Mouse (Mus musculus) layer of hippocampus, postnatal 25 days (tissue): ENCODE data around the gene Wdfy3. TPM values are rescaled to one million over a fixed set of nuclear protein-coding genes. Genes with fewer than 3 reads are reported as not detected.
"Not testable (repeated sequence)": the region's sequence is repeated elsewhere in the genome, so short reads cannot be mapped to it uniquely, and the experiment has no call there.

Experiments used
- DNase-seq, 2 experiments: peaks; one replicate each; pipeline ENCODE4 v3.0.0; 2022; ENCODE audit warnings: mixed read lengths in 2 of 2, low spot score in 1 of 2; ENCODE audit errors: extremely low spot score in 1 of 2
- total RNA-seq, 2 experiments: library from RNA; stranded (reverse); gene quantifications; 2 replicates each; pipeline ENCODE4 v1.2.3; 2021

Gene Wdfy3
- total RNA-seq, 2 experiments from 2014 or later: 109 to 127 TPM

DNA sequence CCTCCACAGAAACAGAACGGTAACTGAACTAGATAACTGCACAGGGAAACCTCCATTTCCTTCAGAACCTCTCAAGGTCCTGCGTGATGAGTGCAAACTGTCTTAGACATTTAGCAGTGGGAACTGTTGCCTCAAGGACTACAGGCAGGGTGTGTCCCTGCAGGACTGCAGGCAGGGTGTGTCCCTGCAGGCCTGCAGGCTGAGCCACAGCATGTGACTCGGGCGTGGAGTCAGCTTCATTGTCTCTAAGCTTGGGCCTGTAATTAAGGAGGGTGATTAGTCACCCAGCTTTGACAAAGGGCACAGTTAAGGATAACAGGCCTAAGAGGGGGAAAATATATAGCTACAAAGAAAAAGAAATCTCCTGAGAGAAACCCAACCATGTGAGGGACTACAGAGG lies 222.0 kb downstream of the Wdfy3 start:
- DNase-seq: no peak

DNA sequence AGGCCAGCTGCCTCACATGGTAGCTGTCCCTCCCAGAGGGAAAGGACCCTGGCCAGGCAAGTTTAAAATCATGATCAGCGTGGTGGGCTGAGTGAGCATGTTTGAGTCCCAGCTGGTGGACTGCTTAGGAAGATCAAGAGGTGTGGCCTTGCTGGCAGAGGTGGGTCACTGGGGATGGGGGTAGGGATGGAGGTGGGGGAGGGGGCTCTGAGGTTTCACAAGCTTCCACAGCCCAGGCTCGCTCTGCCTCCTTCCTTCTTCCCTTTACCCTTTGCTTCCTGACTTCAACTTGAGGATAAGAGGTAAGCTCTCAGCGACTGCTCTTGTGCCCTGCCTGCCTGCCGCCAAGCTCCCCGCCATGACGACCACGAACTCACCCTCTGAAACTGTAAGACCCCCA lies 222.4 kb downstream of the Wdfy3 start:
- no peak for DNase-seq

DNA sequence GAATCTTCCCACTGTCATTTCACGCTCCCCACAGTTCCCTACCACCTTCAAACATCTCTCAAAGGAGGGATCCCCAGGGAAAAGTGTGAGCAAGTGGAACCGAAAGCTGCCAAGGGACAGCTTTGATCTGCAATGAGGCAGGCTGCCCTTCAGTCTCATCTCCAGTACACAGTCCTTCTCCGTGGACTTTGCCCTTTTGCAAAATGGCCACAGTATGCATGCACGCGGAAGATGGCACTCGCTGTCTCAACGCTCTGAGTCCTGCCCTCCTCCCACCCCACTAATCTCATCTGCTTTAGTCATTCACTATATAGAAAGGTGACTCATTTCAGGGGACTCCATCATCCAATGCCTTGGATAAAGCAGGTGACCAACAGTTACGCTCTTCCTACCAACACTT lies 223.8 kb downstream of the Wdfy3 start:
- no peak for DNase-seq

DNA sequence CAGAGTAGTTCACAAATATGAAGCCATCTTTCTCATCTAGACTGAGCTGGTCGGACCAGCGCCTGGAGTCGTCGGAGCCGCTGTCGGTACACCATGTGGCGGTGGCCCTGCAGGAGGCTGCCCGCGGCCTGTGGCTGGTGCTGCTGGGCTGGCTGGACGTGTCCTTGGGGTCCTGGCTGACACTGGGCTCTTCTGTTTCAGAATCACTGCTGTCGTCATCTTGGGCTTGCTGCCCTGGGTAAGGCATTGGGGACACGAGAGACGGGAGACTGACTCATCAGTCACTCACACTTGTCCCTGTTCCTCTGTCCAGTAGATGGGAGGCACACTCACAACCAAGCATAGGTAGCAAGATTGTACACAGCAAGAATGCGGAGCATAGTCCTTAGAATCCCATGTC lies 224.7 kb downstream of the Wdfy3 start:
- DNase-seq: no peak

DNA sequence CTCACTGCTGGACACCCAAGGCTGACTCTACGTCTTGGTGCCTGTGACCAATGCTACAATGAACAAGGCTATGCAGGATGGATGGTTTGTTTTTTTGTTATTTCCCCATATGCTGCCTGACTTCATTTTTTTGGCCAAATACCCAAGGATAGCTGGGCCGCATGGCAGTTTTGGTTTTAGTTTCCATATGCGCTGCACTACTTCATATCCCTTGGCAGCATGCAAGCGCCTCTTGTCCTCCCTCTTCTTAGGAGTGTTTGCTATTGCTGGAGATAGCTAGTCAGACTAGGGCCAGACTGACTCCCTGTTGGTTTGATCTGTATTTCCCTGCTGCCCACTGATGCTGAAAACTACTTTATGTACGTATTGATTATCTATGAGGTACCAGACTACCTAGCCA lies 229.2 kb downstream of the Wdfy3 start:
- DNase-seq: no peak

DNA sequence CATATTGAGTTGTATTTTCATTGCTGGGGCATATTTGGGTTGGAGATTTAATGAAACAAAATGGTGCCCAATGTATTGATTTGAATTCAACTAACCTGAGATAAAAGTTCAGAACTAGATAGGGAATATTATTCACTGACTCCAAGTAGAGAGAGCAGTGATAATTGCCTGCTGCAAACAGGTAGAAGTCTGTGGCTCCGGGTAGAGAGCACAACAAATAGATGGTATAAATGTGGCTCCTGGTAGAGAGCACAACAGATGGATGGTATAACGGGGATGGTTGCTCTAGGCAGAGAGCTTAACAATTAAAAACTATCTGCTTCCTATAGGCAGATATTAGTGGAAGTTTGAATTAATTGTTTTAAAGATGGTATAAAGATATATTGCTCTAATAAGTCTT lies 232.1 kb downstream of the Wdfy3 start:
- not testable (repeated sequence) for DNase-seq

DNA sequence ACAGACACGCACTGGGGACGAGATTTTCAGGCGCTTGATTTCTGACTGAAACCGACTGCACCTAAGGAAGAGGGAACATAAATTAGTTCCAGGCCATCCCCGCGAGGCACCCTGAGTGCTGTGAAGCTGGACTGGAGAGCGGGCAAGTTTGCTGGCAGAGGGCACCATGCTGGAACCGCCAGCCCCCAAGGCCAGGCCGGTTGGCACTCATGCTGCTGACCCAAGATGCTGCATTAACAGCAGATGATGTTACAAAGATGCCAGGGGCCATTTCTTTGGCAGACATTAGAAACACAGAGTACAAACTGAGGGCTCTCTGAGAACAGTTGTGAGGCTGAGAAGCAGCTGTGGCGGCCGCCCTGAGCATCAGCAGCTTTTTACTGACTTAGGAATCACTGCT lies 233.5 kb downstream of the Wdfy3 start:
- no peak for DNase-seq

DNA sequence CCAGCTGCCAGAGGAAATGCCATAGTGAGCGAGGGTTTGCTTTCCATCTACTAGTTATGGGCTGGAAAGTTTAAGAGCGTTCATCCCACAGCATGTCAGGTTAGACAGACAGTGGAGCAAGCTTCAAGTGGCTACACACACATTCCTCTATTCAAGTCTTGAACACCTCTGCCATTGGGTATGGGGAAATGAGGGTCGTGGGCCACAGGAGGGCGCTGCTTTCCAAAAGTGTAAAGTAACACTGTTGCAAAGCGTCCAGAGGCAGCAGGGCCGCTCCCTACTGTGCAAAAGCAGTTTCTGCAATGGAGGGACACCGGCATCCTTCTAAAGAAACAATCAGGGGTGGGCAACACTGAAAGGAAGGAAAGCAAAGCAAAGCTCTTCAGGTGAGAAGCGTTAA lies 235.8 kb downstream of the Wdfy3 start:
- no peak for DNase-seq

DNA sequence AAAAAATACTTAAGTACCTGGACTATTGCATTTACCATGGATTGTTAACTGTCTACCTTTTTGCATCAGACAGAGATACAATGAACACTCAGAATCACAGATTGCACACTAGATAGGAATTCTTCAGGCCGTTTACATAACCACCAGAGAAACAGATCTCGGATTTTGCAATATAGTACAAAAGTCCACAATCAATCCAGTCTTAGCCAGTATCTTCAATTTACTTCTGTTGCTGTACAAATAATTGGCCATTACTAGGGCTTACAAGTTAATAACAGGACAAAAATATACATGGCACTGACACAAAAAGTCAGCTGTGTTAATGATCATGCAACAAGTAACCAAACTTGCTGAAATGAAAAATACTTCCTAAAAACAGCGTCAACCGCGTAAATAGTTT lies 236.7 kb downstream of the Wdfy3 start:
- no peak for DNase-seq

DNA sequence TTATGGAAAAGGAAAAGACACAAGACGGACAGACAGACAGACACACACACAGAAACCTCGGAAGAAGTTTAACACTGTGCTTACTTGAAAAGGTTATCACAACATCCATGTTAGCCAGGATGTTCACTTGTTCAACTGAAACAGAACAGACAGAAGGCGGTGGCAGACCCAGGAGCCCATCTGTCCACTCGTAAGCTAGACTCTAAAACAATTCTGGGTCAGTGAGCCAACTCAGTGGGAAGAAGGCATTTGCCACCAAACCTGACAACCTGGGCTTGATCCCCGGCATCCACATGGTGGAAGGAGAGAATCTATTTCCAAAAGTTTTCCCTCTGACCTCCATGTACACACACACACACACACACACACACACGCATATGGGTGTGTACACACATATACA lies 237.7 kb downstream of the Wdfy3 start:
- DNase-seq: no peak

DNA sequence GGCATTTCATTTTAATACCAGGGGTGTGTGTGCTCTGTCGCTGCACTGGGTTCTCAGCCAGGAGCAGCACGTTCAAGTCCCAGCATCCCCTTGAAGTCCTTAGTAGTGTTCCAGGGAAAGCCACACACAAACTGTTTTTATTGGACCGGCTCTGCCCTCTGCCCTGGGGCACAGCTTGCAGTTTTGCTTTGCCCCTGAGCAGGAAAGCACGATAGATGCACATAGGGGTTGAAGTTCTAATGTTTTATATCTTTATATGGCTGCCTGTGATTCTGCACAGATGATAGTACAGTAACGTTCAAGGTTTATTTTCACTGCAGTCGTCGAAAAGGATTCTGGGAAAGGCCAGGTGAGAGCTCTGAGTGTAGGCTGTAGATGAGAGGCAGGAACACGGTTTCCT lies 239.5 kb downstream of the Wdfy3 start:
- DNase-seq: no peak

DNA sequence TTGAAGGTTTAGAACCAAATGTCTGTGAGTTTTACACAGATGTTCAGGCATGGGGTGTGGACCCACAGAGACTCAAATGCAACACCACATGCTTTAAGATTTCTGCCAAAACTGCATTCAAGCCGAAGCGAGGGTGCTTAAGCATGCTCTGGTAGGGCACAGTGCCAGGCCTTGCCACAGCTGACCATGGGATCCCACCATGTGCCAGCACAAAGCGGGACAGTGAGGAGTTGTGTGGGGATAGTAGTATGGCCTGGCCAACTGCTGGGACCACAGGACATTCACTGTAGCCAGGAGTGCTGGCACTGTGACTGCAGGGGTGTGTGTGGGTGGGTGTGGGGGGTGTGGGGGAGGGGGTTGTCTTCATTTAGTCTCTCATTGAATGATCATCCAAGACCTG lies 240.8 kb downstream of the Wdfy3 start:
- no peak for DNase-seq

DNA sequence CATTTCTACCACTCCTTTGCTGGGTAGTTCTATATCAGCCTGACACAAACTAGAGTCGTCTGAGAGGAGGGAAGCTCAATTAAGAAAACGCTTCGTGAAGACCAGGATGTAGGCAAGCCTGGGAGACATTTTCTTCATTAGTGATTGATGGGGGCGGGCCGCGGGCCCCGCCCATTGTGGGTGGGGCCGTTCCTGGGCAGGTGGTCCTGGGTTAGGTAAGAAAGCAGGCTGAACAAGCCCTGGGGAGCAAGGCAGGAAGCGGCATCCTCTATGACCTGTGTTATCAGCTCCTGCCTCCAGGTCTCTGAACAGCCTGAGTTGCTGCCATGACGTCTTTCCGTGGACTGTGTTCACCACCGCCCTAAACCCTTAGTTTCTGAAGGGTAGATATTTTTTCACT lies 242.2 kb downstream of the Wdfy3 start:
- no peak for DNase-seq

DNA sequence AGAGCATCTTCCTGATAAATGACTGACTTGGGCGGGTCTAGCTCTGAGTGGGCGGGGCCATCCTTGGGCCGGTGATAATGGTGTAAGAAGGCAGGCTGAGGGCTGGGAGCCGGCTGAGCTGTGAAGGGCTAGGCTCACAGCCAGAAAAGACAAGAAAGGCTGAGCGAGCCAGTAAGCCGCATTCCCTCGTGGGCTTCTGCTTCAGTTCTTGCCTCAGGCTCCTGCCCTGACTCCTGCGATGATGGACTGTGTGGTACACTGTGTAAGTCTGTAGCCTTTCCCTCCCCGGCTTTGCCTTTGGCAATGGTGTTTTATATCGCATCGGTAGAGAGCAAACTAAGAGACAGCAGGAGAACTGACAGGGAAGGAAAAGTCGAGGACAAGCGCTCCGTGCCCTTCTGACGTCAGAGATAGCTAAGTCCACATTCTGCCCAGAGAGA lies 243.2 kb downstream of the Wdfy3 start:
- DNase-seq: peak in 1 of 2 experiments; percentile 27

DNA sequence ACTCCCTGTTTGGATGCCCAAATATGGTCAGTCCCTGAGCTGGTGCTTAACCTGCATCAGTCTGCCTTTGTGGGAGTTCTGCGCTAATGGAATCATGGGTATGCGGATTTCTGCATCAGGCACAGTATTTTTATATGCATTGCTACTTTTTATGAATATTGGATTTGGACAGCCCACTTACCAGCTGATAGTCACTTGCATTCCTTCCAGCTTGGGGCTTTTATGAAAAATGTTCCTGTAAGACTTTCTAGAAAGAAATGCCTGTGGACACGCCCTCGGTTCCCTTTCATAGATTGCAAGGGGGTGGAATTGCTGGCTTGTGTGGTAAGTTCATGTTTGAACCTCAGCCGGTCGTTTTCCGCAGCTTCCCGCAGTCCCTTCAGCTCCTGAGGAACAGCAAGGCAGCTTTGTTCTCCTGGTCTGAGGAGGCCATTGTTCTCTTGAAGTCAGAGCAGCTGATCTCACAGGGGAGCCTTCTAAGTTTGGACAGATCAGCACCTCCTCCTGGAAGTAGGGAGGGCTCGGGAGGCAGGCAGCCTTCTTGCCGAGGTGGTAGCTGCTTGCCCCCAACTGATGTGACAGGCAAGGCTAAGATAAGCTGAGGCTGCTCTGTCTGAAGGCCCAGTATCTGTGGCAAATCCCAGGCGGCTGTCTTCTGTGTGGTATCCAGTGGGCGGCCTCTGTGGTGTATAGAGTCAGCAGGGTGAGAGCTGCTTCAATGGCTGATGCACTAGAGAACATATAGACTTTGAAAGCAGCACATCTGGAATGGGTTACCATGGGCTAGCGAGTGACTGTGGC lies 244.4 kb downstream of the Wdfy3 start:
- DNase-seq: no peak

DNA sequence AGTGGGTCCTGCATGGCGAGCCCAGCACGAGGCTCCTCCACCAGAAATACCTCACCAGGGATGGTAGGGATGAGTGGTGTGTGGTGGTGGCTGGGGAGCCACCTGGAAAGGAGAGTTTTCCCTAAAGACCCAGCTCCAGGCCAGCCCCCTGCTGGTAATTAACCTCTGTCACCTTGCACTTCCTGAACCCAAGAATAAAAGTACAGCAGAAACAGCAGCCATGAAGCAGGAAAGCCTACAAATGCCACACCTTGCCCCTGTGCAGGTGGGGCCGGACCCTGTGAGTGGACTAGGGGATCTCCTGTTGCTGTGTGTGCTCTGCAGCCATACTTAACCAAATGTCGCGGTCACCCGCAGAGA lies 247.4 kb downstream of the Wdfy3 start:
- DNase-seq: no peak

DNA sequence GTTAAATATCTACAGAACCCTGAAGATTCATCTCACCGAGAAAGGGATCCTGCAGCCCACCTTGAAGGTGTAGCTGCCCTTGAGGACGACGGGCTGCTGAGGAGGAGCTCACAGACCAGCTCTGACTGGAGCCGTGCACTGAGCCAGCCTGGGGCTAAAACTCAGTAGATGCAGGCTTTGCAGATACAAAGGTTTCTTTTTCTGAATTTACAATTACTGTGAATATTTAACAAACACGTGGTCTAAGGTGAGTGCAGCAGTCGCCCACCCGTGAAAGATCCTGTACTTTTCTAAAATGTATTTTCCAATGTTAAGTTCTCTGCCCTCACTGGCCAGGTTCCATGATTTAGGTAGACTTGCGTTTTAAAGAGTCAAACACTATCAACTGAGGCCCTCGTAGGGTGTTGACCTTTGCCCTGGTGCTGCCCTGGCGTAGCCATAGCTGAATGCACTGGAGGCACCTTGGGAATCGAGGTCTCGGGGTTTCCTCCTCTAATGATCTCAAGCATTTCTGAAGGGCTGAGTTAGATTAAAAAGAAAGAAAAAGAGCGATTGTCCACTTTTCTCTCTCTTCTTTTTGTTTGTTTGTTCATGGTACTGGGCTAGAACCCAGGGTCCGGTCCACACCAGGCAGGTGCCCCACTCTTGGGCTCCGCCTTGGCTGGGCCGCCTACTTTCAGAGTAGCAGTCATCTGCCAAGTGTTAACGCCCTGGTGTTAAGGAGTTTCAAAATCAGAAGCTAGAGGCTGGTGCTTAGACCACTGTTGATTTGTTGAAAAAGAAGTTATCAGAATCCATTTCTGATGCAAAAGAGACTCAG lies 248.0 kb downstream of the Wdfy3 start:
- DNase-seq: no peak

DNA sequence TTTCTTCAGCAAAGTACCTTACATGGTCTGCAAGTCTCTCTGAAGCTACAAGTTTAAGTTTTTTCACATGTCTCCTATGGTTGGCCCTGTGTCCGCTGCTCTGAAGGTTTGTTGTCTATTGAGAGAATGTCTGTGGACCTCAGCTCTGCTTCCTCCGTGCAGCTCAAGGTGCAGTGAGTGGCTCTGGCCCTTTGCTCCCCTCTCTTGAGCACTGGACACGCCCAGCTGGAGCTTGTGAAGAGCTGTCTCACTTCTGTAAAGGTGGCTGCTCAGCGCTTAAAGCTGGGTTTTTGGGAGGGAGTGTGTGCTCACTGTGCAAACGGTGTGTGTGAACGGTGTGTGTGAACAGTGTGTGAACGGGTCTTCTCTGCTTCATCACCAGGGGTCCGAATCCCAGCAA lies 248.7 kb downstream of the Wdfy3 start:
- no peak for DNase-seq

DNA sequence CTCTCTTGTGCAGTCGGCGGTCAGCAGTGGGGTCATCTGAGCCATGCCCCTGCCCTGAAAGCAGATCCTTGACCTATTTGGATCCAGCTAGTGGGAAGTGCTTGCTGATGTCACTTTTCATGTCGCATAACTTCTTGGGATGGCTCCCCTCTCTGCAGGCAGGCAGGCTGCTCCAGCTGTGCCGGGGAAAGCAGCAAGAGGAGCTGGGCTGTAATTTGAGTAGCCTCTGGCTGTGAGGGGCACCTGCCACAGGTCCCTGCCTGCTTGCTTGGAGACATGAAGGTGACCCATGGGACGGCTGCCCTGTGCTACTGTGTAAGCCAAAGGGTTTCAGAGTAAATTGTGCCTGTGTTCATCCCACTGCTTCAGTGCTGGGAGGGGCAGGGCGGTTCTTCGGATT lies 249.9 kb downstream of the Wdfy3 start:
- no peak for DNase-seq

DNA sequence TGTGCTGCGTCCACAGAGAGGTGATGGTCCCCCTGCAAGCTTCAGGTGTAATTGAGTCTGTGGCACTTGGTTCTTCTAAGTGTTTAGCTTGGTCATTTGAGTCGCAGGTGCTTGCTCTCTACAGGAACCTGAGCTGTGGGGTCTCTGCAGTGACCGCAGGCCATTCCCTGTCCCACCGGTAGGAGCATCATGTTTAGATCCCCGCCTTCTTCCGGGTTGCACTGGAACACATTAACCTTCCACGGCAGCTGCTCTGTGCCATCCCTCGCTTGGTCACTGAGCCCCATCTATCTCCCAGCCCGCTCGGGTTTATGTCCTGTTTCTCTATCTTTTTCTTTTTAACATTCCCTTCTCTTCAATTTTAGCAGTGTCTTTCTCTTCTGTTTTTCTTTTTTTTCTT lies 250.5 kb downstream of the Wdfy3 start:
- no peak for DNase-seq

DNA sequence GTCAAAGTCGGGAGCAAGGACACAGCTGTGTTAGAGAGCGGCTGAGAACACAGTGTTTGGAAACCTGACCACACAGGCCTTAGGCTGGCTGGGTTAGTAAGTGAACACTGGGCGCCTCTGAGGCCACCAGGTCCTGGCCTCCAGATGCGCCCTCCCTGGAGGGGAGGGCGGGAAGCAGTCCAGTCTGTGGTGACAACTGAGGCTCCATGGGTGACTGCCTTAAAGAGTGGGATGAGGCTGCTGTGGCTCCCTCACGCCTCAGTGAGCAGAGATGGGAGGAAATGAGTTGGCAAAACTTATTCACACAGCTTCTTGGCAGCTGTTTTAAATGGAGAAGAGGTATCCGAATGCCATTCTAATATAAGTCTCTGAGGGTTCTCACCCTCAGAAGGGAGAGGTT lies 252.9 kb downstream of the Wdfy3 start:
- no peak for DNase-seq
